Mouse (Mus musculus) ES-CJ7 (cell line): Measurements from ENCODE around the gene Prune2.

Source experiments
- DNase-seq: peaks from one replicate; pipeline ENCODE4 v3.0.0; 2011; ENCODE audit warnings: low read depth, low spot score

Prune2 gene

DNA sequence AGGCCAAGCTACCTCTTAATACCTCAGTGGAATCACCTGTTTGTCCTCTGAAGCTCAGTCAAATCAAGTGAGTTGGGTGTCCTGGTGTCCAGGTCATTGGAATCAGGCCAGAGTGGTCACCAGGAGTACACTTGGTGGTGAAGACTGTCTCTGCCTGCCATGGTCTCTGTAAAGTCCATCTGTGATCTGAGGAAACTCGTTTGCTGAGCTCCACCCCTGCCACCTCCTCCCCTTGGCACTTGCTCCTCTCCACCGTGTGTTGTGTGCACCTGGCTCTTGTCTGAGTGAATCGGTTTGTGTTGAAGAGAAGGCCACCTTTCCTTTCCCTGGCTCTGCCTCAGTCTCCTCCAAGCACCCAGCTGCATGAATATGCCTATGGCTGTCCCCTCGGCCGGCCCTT lies 238.8 kb downstream of the Prune2 start:
- DNase-seq = no peak

DNA sequence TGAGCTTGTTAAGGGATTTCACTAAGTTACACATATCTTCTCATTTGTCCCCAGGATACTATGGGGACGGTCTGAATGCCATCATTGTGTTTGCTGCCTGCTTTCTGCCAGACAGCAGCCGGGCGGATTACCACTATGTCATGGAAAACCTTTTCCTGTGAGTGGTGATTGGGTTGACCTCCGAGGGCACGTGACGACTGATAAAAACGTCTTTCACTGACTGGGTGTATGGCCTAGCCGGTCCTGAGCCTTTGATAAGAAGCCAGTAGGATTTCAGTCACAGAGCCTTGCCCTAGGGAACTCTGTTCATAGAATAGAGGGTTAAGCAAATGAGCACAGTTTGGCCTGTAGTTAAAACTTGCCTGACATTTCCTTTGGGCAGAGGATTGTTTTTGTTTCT lies 243.1 kb downstream of the Prune2 start:
- no peak for DNase-seq

DNA sequence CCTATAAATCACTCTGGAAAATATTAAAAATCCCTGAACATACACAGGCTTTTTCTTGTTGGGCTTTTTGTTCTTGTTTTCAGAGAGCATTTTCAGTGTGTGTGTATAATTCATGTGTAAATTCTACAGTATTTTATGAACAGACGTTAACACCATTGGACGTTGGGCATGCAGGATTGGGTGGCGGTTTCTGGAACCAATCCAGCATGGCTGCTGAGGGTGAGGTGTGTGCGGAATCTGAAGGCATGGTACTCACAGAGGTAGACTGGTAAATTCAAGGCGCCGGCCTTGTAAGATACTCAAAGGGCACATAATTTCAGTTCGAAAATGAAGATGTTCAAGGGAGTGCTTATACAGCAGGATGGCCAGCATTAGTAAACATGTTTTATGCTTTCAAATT lies 251.2 kb downstream of the Prune2 start:
- DNase-seq = no peak

DNA sequence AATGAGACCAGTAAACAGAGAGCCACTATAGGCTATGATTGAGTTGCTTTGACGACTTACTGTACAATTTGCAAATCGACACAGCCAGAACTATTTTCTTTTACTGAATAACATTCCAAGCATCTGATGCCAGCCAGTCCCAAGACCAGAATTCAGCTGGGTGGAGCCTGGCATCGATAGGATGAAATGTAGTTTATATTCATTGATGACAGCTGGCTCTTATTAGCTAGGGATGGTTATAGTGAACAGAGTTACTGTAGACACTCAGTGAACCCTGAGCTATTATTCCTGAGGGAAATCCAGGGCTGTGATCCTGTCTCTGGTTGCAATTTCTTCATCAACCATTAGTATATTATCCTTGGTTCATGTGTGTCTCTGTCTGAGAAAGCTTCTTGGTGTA lies 254.6 kb downstream of the Prune2 start:
- DNase-seq = no peak

DNA sequence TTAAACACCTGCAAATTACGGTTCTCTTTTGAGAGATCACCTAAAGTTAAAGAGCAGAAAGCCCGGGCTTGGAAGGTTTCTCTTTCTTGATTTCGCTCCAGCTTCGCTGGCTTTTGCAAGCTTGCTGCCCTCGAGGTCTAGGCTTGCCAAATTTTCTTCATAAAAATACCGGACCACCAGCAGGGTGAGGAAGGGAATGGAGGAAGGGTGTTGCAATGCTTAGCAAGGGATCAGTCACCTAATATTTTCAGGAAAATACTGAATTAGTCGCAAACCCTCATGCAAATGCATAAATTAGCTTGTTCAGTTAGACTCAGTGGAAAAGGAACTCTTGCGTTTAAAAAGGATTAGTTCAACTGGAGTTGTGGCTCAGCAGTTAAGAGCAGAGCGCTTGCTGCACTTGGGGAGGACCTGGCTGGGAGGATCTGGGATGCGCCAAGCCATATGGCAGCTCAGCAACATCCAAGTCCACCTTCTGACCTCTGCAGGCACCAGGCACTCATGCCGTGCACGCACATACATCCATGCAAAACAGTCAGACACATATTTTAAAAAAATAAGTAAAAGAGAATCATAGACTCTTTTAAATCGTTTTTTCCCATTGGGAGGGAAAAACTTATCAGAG lies 259.1 kb downstream of the Prune2 start:
- DNase-seq = no peak

DNA sequence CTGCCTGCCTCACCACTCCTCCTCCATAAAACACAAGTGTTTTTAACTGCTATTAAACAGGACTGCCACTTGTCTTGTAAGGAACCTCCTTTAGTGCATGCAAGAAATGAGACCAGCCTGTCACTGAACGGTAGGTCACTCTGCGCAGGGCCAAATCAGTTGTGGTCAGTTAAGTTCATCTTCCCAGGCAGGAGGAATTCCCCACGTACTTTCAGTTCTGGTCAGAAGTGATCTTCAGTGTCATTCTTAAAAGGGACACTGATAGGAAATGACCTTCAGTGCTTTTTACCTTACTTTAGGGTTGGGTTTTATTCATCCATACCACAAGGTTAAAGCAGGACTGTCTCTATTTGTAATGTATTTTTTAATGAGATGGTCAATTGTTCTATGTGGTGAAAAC lies 262.3 kb downstream of the Prune2 start:
- DNase-seq = no peak

DNA sequence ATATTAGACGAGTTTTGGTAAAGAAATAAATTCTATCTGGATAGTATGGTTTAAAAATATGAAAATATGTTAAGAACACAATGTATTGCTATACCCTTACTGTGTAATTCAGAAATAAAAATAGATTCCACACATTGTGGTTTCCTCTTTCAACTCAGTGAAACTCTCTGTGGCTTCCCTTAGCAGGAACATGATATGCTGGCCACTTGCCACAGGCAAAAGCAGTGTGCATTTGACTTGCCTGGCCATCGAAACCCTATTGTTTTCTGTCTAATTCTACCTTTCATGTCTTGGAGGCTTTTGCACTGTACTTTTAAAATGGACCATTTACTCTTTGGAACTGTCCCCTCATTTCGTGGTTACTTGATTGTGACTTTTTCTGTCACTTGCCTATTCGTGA lies 267.9 kb downstream of the Prune2 start:
- no peak for DNase-seq

DNA sequence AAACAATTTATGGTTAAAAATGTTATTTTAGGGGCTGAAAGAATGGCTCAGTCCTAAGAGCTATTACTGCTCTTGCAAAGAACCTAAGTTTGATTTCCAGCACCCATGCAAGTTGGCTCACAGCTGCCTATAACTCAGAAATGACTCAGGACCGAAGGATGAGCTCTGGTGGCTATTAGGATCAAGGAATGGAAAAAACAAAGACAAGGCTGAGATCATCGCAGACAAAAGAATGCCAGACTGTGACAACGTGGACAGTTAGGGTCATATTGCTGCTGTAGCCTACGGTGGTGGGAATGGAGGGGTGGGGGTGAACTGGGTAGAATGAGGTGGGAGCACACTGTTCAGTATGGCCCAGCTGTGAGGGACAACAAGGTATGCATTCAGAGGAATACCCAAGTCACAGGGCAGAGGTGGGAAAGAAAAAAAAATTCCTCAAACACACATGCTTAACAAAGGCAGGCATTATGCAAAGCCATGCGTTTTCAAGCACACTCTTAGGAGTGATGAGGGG lies 269.7 kb downstream of the Prune2 start:
- DNase-seq = no peak

DNA sequence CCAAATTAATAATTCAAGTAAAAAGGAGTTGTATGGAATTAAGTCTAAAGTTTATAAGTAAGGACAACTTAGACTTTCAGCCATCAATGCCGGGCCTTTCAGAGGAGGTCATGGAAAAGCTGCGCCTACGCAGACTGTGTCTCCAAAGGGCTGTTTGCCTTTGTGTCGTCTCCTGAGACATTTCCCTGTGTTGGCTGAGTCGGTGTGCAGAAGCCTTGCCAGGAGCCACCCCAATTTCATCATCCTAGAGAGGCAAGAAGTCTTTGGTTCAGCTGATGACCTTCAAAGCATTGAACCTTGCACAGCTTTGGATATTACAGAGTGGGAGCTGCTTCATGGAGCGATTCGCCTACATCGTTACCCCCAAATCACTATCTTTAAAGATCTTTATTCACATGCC lies 270.2 kb downstream of the Prune2 start:
- DNase-seq = no peak

DNA sequence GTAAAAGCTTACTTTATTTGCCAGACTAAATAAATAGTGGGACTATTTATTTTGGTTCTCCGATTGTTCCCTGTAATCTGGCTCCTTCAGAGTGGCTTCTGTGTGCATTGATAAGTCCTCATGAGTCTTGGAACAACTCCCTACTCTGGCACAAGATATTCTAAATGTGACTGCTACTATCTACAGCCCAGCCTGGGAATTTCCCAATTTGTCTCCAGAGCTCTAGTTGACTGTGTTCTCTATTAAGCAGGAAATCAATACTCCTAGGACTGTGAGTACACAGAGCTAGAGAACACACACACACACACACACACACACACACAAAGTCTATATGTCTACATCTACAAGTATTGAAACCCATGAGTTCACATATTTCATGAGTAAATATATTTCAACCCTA lies 274.1 kb downstream of the Prune2 start:
- no peak for DNase-seq

DNA sequence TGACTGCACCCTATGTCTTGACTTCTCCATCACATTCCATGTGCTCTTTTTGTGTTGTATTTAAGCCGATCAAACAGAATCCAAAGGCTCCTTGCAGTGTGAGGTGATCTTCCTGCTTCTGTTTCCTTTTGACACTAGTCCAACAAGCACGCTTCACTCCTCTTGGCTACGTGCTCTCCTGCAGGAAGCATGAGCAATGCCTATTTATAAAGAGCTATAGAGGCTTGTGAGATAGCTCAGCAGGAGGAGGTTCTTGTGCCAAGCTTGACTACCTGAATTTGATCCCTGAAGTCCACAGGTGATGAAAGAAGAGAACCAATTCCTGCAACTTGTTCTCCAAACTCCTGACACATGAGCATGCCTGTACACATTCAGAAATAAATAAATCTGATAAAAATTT lies 282.6 kb downstream of the Prune2 start:
- no peak for DNase-seq

DNA sequence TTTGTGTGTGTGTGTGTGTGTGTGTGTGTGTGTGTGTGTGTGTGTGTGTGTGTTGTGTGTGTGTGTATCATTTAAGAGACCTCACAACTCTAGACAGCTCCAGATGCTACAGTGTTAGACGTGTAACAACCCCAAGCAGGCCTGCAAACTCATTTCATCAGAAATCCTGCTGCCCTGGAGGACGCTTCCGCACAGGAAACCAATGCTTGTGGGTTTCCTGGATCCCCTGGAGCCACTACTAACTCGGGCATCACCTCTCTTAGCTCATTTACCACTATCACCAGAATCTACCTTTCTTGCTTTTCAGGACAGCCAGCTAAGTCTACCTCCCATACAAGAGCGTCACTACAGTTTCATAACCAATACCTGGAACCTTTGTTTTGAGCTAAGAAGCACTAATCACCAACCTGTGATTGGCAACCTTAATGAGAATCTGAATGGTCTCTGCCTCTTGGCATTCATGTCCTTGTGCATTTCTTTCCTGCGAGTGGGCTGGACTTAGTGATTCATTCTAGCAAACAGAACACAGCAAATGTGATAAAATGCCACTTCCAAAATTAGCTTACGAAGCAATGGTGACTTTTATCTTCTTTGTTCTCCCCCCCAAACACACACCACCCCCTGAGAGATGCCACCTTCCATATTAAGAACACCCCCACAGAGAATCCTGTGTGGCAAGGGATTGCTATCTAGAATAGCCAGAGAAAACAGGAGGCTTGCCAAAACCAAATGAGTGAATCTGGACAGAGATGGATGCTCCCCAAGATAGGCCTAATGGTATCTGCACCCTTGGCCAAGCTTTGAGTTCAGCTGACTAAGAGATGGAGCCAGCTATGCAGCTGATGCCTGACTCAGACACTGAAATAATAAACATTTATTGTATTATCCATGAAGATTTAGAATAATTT lies 284.5 kb downstream of the Prune2 start:
- no peak for DNase-seq

DNA sequence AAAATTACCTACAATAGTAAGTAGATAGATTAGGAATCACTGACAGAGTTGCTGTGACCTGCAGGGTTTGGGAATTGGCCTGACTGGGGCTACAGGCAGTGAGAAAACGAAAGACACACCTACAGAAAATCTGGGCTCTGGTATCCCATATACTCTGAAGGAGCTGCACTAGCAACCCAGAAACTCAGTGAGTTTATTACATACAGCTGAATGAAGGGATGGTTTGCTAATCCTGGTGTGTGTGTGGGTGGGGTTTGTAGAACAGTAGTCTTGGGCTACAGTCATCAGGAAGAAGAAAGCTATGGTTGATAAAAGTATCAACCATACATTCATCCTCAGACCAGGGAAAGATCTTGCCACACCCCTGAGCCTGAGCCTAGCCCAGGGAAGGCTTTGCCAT lies 285.3 kb downstream of the Prune2 start:
- DNase-seq = no peak

DNA sequence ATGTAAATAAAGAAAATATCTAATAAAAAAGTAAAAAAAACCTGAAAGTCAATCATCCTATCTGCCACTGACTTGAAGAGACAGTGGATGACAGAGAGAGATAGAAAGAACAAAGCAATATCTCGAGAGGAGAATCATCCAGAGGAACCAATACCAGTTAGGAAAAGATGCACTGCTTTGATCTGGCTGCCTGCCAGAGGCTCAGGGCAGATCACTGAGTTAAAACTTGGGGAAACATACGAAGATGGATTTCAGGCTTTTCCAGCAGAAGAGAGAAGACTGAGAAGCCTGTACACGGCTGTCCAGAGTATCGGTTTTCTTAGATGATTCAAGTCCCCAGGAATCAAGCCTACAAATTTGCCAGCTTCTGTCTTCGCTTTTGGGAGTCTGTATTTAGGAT lies 287.0 kb downstream of the Prune2 start:
- no peak for DNase-seq

DNA sequence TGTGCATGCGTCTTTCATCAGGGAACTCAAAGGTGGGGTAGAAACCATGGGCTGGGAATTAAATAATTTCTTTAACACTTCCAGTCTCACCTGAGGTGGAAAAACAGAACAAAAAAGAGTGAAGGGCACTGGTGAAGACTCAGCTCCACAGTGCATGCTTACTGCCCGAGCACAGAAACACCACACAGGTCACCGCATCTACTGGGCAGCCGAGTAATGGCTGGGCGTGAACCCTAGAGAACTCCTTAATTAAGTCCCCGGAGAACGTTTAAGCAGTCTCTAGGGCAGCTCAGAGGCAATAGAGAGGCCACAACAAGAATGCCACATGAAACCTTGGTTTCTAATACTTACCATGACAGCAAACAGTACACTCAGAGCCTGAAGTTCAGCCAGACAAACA lies 288.6 kb downstream of the Prune2 start:
- no peak for DNase-seq

DNA sequence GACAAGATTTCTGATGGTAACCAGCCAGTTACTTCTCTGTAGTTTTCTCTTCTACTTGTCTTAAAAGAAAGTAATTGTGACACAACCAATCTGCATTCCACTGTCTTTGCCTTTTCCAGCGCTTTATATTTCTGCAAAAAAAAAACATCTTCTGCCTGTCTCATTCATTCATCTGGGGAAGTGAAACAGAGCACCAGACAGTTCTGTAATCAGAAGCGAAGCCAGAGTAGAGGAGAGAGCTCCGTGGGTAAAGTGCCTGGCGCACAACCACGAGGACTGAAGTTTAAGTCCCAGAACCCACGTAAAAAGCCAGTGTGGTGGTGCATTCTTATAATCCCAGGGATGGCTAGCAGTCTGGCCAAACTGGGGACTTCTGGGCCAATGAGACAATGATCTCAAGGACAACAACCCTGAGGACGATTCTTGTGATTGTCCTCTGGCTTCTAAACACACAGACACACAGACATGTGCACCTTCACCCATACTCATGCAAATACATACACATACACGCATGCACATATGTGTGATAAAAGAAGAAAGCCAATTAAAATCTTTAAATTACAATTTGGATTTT lies 291.5 kb downstream of the Prune2 start:
- no peak for DNase-seq

DNA sequence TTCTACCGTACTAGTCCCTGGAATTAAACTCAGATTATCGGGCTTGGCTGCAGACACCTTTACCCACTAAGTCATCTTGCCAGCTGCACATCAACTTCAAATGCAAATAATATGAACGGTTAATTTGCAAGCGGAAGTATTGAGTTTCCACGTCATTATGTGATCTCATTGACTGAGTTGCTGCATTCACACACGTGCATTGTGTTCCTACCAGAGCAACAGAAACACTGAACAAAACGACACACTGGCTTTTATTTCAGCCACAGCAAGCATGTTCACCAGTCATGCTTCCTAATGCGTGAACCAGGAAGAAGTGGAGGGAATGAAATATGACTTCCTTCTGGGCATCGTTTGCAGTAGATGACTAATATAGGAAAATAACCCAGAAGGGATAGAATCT lies 293.8 kb downstream of the Prune2 start:
- no peak for DNase-seq

DNA sequence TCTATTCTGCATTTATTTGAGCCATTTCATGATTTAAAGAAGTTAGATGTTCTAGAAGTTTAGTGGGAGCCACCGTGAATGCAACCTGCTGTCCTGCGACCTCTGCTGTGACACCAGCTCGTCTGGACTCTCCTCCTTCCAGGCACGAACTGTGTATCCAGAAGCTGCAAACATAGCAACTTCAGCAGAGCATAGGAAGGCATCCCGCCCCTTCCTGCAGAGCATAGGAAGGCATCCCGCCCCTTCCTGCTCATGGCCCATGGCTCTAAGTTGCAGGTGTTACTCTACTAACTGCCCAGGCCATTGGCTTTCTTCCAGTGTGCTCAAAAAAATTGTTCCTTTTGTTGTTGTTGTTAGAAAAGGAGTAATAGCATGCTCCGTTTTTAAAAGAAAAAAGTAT lies 294.9 kb downstream of the Prune2 start:
- peak; percentile 29 for DNase-seq

DNA sequence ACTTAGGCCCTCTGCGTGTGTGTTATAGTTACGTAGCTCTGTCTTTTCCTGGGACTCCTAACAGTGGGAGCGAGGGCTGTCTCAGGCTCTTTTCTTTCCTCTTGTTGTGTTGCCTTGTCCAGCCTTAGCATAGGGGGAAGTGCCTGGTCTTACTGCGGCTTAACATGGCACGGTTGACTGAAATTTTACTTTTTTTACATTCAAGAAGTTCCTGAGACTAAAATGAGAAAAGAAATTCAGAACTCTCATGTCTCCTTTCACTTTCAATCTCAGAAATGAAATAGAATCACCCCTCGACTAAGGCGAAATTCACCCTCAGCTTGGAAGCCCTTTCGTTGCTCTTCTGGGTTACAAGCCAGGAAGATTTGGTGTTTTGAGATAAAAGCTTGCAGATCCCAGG lies 295.5 kb downstream of the Prune2 start:
- DNase-seq = no peak

DNA sequence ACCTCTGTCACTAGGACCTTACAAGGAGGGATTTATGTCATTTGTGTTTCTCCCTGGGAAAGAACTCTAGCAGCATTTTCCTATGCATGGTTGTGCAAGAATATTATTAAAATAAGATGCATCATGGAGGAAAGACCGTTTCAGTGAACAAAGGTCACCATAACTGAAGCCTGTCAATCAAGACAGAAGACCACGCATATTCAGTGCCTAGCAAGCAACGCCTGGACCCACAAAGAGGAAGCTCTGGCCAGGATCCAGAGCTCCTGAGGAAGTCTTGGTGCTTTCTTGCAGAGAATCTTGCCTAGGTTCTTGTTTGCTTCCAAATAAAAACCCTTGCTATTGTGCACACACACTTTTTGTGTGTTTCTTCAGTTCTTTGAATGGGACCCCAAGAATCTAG lies 296.9 kb downstream of the Prune2 start:
- DNase-seq = no peak

DNA sequence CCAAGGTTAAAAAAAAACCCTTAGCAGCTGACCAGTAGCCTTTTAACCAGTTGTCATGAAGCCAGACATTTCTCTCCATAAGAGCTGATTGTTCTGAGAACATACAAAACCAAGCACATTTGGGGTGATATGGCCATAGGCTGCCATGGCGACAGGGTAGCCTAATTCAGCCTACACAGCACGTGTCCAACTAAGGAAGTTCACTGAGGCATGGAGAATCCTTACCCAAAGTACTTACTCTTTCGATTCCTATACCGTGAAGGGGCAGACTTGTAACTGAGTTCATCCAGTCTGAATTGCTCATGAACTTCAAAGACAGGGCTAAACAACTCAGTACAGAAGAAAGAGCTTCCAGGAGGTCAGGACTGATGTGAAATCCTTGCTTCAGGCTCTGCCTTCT lies 299.6 kb downstream of the Prune2 start:
- no peak for DNase-seq

DNA sequence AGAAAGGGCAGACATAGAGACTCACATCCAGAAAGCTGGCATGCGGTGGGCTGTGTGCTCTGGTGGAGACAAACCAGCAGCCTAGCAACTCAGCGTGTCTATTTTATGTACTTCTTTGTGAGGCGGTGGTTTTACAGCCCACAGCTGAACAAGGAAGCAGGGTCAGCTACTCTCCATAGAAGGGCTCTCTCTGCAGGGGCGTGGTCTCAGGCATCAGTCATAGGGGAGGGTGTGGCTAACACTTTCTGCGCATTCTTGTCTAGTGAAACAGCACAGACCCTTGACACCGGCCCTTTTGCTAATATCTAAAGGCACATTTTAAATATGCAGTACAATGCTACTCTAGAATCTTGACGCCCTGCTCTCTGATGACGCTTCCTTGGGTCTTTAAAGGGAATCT lies 300.5 kb downstream of the Prune2 start:
- DNase-seq = peak; percentile 17

DNA sequence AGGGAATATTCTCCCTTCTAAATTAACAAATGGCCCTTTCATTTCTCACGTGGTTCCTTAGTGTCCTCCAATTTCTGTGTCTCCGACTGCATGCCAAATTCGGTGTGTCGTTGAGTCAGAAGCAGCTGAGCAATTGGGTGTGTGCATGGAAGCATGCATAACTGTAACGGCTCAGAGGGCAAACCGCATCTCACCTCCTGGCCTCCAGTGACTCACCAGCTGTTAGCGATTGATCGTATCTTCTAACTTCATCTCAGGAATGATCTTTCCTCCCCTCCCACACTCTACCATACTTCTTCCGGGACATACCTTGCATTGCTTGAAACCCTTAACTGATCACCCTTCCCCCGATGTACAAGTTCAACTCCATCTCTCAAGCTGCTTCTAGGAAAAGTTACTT lies 300.9 kb downstream of the Prune2 start:
- no peak for DNase-seq
